Mouse (Mus musculus) cerebellum, adult 2 months (tissue): ENCODE measurements around the gene Lrtm1.

Experiments
- CTCF ChIP-seq: fragments of 200-500 bp; IDR thresholded peaks from 2 replicates; pipeline ENCODE4 v1.5.1; 2011; ENCODE audit warnings: low read depth, mild to moderate bottlenecking, control low read depth, low read length, moderate library complexity, borderline replicate concordance; ENCODE audit not compliant: insufficient read depth
- POLR2A ChIP-seq: fragments of 200-500 bp; IDR thresholded peaks from 2 replicates; pipeline ENCODE4 v1.6.1; 2011; ENCODE audit warnings: low read length, control low read depth, borderline replicate concordance; ENCODE audit not compliant: insufficient read depth

DNA sequence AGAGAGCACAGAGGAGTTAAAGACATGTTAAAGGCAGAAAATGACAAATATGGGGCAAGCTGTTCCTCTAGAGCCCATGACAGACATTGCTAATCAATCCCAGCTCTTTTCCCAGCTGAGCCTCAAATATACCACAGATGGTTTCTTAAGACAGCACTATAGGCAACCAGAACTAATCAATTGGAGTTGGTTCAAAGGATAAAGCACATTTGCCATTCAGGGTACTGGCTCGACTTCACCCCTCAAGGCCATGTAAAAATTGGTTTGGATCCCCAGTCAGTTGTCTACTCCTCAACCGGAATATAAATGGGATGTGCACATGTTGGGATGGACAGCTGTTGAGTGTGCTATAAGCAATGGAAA is 11.1 kb downstream of the Lrtm1 start:
- no peak for TF ChIP-seq POLR2A
- no peak for TF ChIP-seq CTCF
